Mouse (Mus musculus) embryonic facial prominence, embryonic 10.5 days (tissue): ENCODE results near the gene Irf2bp2. TPM values are rescaled to one million over a fixed set of nuclear protein-coding genes. Genes with fewer than 3 reads are reported as not detected.

Experiments used
- DNase-seq: peaks from one replicate; pipeline ENCODE4 v3.0.0-alpha.2; 2017; ENCODE audit warnings: low spot score
- H3K27ac ChIP-seq: fragments of 300-500 bp; sonication (generic); replicated peaks from 2 replicates; pipeline ENCODE4 v1.5.1; 2016; ENCODE audit warnings: mild to moderate bottlenecking
- H3K27me3 ChIP-seq: fragments of 300-500 bp; sonication (generic); replicated peaks from 2 replicates; pipeline ENCODE4 v1.6.1; 2016; ENCODE audit warnings: low read depth, mild to moderate bottlenecking; ENCODE audit not compliant: poor library complexity, severe bottlenecking
- H3K36me3 ChIP-seq: fragments of 300-500 bp; sonication (generic); replicated peaks from 2 replicates; pipeline ENCODE4 v1.6.1; 2016; ENCODE audit warnings: mild to moderate bottlenecking, moderate library complexity
- H3K4me1 ChIP-seq: fragments of 300-500 bp; sonication (generic); 2 replicates; pipeline ENCODE4 v1.6.1; 2016
- H3K4me3 ChIP-seq: fragments of 300-500 bp; sonication (generic); 2 replicates; pipeline ENCODE4 v1.5.1; 2016; ENCODE audit warnings: mild to moderate bottlenecking, moderate library complexity
- H3K9me3 ChIP-seq: fragments of 300-500 bp; sonication (generic); 2 replicates; pipeline ENCODE4 v1.6.1; 2016; ENCODE audit warnings: mild to moderate bottlenecking
- WGBS: fragments of 180-500 bp; shearing (Covaris S2); methylation state at CpG from one replicate; pipeline ENCODE4 v1.1.7; 2016; 5-methylcytosine and 5-hydroxymethylcytosine counted together
- polyA plus RNA-seq: library from polyadenylated mRNA; unstranded; fragments of >200 nt; fragmentation: Nextera tagmentation; extraction: Ambion mirVana; gene quantifications from 2 replicates; pipeline ENCODE4 v1.2.1, GENCODE M21; 2016

The Irf2bp2 gene
- polyA plus RNA-seq, 1 experiment from 2014 or later, result 5.4 TPM

- H3K4me1 ChIP-seq, result no peaks in the 10 kb centered on the region; the same call in 1 of the 2 replicates
- H3K9me3 ChIP-seq, result no peaks in the 10 kb centered on the region
- WGBS, result 85% methylated on average over 4 of the region's 4 CpGs
- DNase-seq, result no peak
- no peaks in the 10 kb centered on the region for H3K27me3 ChIP-seq
- H3K36me3 ChIP-seq, result no peaks in the 10 kb centered on the region
- no peak overlapping the region for H3K27ac ChIP-seq
- no peak overlapping the region for H3K4me3 ChIP-seq
These were observed 41.9 kb downstream of the Irf2bp2 start for GRCm38 (mm10) chr8:126551871-126552270.

GRCm38 (mm10) chr8:126550944-126551357 lies 42.8 kb downstream of the Irf2bp2 start:
- whole genome bisulfite sequencing, result 79% methylated on average over 5 of the region's 5 CpGs
- Histone ChIP-seq H3K27ac (no peak overlapping the region), H3K36me3 (no peaks in the 10 kb centered on the region), H3K4me1 (peaks cover 5% of the 10 kb centered on the region; the same call in 1 of the 2 replicates), H3K9me3 (no peaks in the 10 kb centered on the region), H3K27me3 (no peaks in the 10 kb centered on the region), H3K4me3 (no peak overlapping the region)
- DNase-seq, result no peak

GRCm38 (mm10) chr8:126547841-126548240 lies 45.9 kb downstream of the Irf2bp2 start:
- H3K4me3 ChIP-seq, result no peak overlapping the region
- H3K36me3 ChIP-seq, result no peaks in the 10 kb centered on the region
- H3K9me3 ChIP-seq, result no peaks in the 10 kb centered on the region
- DNase-seq, result no peak
- WGBS, result 72% methylated on average over 3 of the region's 3 CpGs
- H3K4me1 ChIP-seq, result peaks cover 9% of the 10 kb centered on the region; the same call in 1 of the 2 replicates
- H3K27ac ChIP-seq, result no peak overlapping the region
- no peaks in the 10 kb centered on the region for H3K27me3 ChIP-seq

- Histone ChIP-seq H3K27ac (no peak overlapping the region), H3K4me3 (no peak overlapping the region), H3K9me3 (no peaks in the 10 kb centered on the region), H3K27me3 (no peaks in the 10 kb centered on the region), H3K36me3 (no peaks in the 10 kb centered on the region), H3K4me1 (peaks cover 14% of the 10 kb centered on the region)
- WGBS, result 85% methylated on average over 4 of the region's 4 CpGs
- no peak for DNase-seq
These were observed 46.4 kb downstream of the Irf2bp2 start for GRCm38 (mm10) chr8:126547361-126547760.

- H3K27ac ChIP-seq, result no peak overlapping the region
- WGBS, result 87% methylated on average over 1 of the region's 1 CpGs
- peaks cover 19% of the 10 kb centered on the region for H3K4me1 ChIP-seq
- H3K9me3 ChIP-seq, result no peaks in the 10 kb centered on the region
- H3K27me3 ChIP-seq, result no peaks in the 10 kb centered on the region
- no peaks in the 10 kb centered on the region for H3K36me3 ChIP-seq
- no peak overlapping the region for H3K4me3 ChIP-seq
- no peak for DNase-seq
These were observed 47.3 kb downstream of the Irf2bp2 start for GRCm38 (mm10) chr8:126546480-126546879.

GRCm38 (mm10) chr8:126543407-126543806 lies 50.4 kb downstream of the Irf2bp2 start:
- no peaks in the 10 kb centered on the region for H3K36me3 ChIP-seq
- H3K4me3 ChIP-seq, result no peak overlapping the region
- no peaks in the 10 kb centered on the region for H3K27me3 ChIP-seq
- 89% methylated on average over 8 of the region's 8 CpGs for WGBS
- no peaks in the 10 kb centered on the region for H3K9me3 ChIP-seq
- H3K27ac ChIP-seq, result no peak overlapping the region
- peaks cover 36% of the 10 kb centered on the region for H3K4me1 ChIP-seq
- DNase-seq, result no peak

- H3K4me3 ChIP-seq, result no peak overlapping the region
- no peak for DNase-seq
- H3K4me1 ChIP-seq, result peaks cover 43% of the 10 kb centered on the region
- H3K36me3 ChIP-seq, result no peaks in the 10 kb centered on the region
- no peaks in the 10 kb centered on the region for H3K27me3 ChIP-seq
- WGBS, result 72% methylated on average over 5 of the region's 5 CpGs
- H3K27ac ChIP-seq, result peak overlapping the region; percentile 25; the same call in 1 of the 2 replicates
- H3K9me3 ChIP-seq, result no peaks in the 10 kb centered on the region
These were observed 51.0 kb downstream of the Irf2bp2 start for GRCm38 (mm10) chr8:126542757-126543156.

- Histone ChIP-seq H3K9me3 (no peaks in the 10 kb centered on the region), H3K4me1 (peaks cover 48% of the 10 kb centered on the region), H3K4me3 (no peak overlapping the region), H3K27ac (0 out of 2 replicates have a peak overlapping the region, but pooled peaks have one; percentile 25), H3K27me3 (no peaks in the 10 kb centered on the region), H3K36me3 (no peaks in the 10 kb centered on the region)
- WGBS, result 78% methylated on average over 10 of the region's 10 CpGs
- no peak for DNase-seq
These were observed 51.6 kb downstream of the Irf2bp2 start for GRCm38 (mm10) chr8:126542090-126542689.

GRCm38 (mm10) chr8:126540298-126540697 lies 53.5 kb downstream of the Irf2bp2 start:
- DNase-seq, result no peak
- peaks cover 57% of the 10 kb centered on the region for H3K4me1 ChIP-seq
- H3K27me3 ChIP-seq, result no peaks in the 10 kb centered on the region
- no peak overlapping the region for H3K4me3 ChIP-seq
- H3K27ac ChIP-seq, result no peak overlapping the region
- no peaks in the 10 kb centered on the region for H3K36me3 ChIP-seq
- no peaks in the 10 kb centered on the region for H3K9me3 ChIP-seq
- WGBS, result 92% methylated on average over 5 of the region's 5 CpGs

GRCm38 (mm10) chr8:126539355-126540093 lies 54.3 kb downstream of the Irf2bp2 start:
- 72% methylated on average over 10 of the region's 10 CpGs for WGBS
- H3K4me1 ChIP-seq, result peaks cover 57% of the 10 kb centered on the region
- H3K27me3 ChIP-seq, result no peaks in the 10 kb centered on the region
- no peak overlapping the region; the same call in 1 of the 2 replicates for H3K4me3 ChIP-seq
- H3K9me3 ChIP-seq, result no peaks in the 10 kb centered on the region
- peak; percentile 42 for DNase-seq
- peak overlapping the region; percentile 63 for H3K27ac ChIP-seq
- H3K36me3 ChIP-seq, result no peaks in the 10 kb centered on the region

- 7% methylated on average over 12 of the region's 12 CpGs for WGBS
- H3K4me1 ChIP-seq, result peaks cover 57% of the 10 kb centered on the region
- H3K27me3 ChIP-seq, result no peaks in the 10 kb centered on the region
- peak overlapping the region; percentile 19; the same call in 1 of the 2 replicates for H3K4me3 ChIP-seq
- no peaks in the 10 kb centered on the region for H3K9me3 ChIP-seq
- no peaks in the 10 kb centered on the region for H3K36me3 ChIP-seq
- peak; percentile 81 for DNase-seq
- H3K27ac ChIP-seq, result peak overlapping the region; percentile 63
These were observed 55.0 kb downstream of the Irf2bp2 start for GRCm38 (mm10) chr8:126538648-126539354.
